Mouse (Mus musculus) megakaryocyte, embryonic 14.5 days (primary cell): ENCODE data around the gene Gm3776. TPM values are rescaled to one million over a fixed set of nuclear protein-coding genes. Genes with fewer than 3 reads are reported as not detected.
"Not testable (repeated sequence)": the region's sequence is repeated elsewhere in the genome, so short reads cannot be mapped to it uniquely, and the experiment has no call there.

Experiments
- H3K27me3 ChIP-seq: replicated peaks from 2 replicates; pipeline ENCODE3; 2012; ENCODE audit warnings: inconsistent platforms
- H3K36me3 ChIP-seq: replicated peaks from 2 replicates; pipeline ENCODE3; 2012; ENCODE audit warnings: low read length, inconsistent platforms, mixed read lengths
- H3K4me1 ChIP-seq: 2 replicates; pipeline ENCODE4 v1.6.1; 2012; ENCODE audit warnings: inconsistent platforms
- H3K4me3 ChIP-seq: replicated peaks from 2 replicates; pipeline ENCODE3; 2012; ENCODE audit warnings: moderate library complexity, mild to moderate bottlenecking, inconsistent platforms
- H3K9me3 ChIP-seq: 2 replicates; pipeline ENCODE4 v1.6.1; 2012; ENCODE audit warnings: inconsistent platforms
- FLI1 ChIP-seq: IDR thresholded peaks from 2 replicates; pipeline ENCODE4 v1.6.1; 2012; ENCODE audit warnings: low read length, inconsistent platforms, mixed read lengths
- GATA1 ChIP-seq: IDR thresholded peaks from 3 replicates; pipeline ENCODE4 v1.6.1; 2012; ENCODE audit warnings: mixed read lengths, low read length, inconsistent platforms, borderline replicate concordance
- polyA plus RNA-seq: library from polyadenylated mRNA; stranded (reverse); fragments of >175 nt; gene quantifications from 2 replicates; pipeline ENCODE4 v1.2.3, GENCODE M21; 2012; ENCODE audit warnings: low replicate concordance; ENCODE audit not compliant: insufficient read depth

The Gm3776 gene
- polyA plus RNA-seq, 1 experiment, result not detected

DNA sequence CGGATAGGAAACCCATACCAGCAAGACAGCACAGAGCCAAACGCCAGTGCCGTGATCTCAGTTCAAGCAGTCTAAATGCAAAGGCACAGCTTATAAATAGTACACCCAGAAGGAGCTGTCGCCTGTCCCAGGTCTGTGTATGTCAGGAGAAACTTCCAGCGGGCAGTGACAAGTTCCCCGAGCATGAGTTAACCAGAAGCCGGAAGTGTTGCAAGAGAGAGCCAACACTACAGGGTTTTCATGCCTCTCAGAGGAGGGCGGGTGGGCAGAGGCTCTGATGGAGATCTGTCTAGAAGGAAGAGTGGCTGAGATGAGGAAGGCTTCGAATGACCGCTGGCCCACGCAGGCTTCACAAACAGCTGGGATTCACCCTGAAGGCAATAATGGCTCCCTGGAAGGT is 31.6 kb upstream of the Gm3776 start:
- Histone ChIP-seq H3K36me3 (no peaks in the 10 kb centered on the region), H3K9me3 (peaks cover 31% of the 10 kb centered on the region), H3K27me3 (peaks cover 10% of the 10 kb centered on the region), H3K4me3 (no peak overlapping the region), H3K4me1 (peaks cover 18% of the 10 kb centered on the region)
- TF ChIP-seq FLI1, result no peak
- TF ChIP-seq GATA1, result no peak

DNA sequence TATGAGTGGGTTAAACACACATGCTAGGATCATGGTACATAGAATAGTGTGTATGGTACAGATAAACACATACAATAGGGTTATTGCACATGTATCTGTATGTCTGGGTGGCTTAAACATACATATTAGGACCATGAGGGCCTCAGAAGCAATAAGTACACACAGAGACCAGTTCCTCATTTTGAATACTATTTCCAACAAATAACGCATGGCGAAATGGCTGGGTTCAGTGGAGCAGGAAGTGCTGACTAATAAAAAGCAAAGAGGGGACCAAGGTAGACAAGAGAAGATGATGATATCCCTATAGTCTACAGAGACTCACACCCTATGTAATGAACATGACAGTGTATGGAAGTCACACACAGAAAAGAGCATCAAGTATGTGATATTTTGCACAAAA is 28.8 kb upstream of the Gm3776 start:
- Histone ChIP-seq H3K4me1 (peaks cover 18% of the 10 kb centered on the region), H3K36me3 (no peaks in the 10 kb centered on the region), H3K27me3 (peaks cover 3% of the 10 kb centered on the region), H3K9me3 (peaks cover 18% of the 10 kb centered on the region), H3K4me3 (no peak overlapping the region)
- TF ChIP-seq GATA1 (no peak), FLI1 (no peak)

DNA sequence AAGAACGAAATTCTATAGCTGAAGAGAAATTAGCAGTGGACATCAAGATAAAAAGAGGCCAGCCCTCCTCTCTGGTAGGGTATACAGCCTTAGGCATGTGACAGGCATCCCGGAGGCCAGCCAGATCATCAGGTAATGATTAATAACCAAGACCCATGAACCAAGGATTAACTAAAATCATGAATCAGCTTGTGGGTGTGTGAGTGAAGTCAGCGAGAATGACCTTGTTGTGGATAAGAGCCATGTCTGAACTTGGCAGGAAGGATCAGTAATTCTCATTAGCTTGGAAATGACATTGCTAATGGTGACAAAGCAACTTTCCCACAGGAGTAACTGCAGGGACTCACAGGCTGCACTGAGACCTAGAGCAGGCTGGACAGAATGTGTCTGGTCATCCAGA is 27.3 kb upstream of the Gm3776 start:
- not testable (repeated sequence) for H3K4me3 ChIP-seq, H3K27me3 ChIP-seq, H3K9me3 ChIP-seq, H3K36me3 ChIP-seq
- H3K4me1 ChIP-seq, result peaks cover 18% of the 10 kb centered on the region

DNA sequence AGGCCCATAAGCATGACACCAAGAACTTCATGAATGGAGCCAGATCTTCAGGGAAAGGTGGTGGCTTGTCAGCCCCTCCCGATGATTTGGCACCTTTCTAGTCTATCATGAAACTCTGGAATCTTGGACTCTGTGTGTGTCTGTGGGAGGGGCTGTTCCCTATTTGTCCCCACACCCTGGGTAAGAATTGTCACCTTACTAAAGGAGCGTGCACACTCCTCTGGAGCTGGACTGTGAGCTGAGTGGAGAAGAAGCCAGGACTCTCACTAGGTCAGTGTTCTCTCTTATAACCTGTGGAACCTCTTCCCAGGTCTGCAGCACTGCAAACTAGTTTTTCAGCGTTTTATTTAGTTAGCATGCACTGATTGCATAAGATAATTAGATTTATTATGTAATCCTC is 26.5 kb upstream of the Gm3776 start, which contains the start of gene Gsta1:
Gsta1 (plus strand) TSS at position 196 of the 400 bp plus-strand sequence.
- H3K36me3 ChIP-seq, H3K4me3 ChIP-seq, H3K9me3 ChIP-seq, H3K27me3 ChIP-seq: not testable (repeated sequence)
- H3K4me1 ChIP-seq, result peaks cover 18% of the 10 kb centered on the region

DNA sequence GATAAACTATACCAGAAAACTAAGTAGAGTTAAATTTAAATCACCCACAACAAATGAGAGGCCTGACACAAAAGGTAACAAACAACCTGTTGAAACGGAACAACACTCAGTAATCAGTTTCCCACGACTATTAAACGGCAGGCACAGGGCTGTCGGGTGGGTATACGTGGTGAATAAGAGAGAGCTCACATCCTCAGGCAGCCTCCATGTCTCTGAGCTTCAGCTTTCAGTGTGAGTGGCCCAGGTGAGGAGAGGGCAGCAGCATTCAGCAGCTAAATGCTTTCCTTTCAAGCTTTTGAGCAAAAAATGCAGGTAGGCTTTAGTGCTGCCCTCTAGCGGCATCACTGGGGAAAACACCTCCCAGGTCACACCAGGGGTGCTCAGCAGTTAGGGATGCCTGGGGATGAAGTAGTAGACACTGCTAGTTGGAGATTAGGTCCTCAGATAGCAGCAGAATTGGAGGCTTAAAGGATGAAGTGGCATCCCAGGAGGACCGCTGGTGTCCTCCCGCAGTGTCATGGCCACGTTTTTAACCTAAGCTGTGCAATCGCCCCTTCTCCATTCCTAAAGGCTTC is 23.7 kb upstream of the Gm3776 start:
- not testable (repeated sequence) for H3K9me3 ChIP-seq, H3K27me3 ChIP-seq, H3K4me3 ChIP-seq, H3K36me3 ChIP-seq
- H3K4me1 ChIP-seq, result peaks cover 14% of the 10 kb centered on the region

DNA sequence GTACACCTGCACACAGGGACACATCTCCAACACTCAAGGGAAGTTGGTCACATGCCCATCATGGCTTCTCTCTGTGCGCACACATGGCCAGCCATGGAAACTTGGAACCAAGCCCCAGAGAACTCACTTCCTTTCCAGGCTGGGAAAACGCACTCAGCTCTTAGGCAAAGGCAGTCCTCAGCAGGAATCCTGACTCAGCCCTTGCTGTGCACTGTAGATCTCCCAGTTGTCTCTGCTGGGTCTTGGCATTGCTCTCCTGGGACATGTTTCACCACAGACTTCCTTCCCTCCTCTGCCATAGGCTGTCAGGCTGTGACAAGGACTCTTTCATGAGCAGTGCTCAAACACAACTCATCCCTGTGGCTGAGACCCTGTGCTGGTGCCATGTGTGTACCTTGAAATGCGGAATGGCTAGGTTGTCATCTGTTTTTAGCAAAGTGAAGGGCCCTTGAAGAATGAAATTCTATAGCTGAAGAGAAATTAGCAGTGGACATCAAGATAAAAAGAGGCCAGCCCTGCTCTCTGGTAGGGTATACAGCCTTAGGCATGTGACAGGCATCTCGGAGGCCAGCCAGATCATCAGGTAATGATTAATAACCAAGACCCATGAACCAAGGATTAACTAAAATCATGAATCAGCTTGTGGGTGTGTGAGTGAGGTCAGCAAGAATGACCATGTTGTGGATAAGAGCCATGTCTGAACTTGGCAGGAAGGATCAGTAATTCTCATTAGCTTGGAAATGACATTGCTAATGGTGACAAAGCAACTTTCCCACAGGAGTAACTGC is 1.1 kb upstream of the Gm3776 start:
- H3K4me3 ChIP-seq, H3K9me3 ChIP-seq, H3K36me3 ChIP-seq, H3K4me1 ChIP-seq, H3K27me3 ChIP-seq: not testable (repeated sequence)

DNA sequence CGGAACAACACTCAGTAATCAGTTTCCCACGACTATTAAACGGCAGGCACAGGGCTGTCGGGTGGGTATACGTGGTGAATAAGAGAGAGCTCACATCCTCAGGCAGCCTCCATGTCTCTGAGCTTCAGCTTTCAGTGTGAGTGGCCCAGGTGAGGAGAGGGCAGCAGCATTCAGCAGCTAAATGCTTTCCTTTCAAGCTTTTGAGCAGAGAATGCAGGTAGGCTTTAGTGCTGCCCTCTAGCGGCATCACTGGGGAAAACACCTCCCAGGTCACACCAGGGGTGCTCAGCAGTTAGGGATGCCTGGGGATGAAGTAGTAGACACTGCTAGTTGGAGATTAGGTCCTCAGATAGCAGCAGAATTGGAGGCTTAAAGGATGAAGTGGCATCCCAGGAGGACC is 2.8 kb downstream of the Gm3776 start:
- H3K9me3 ChIP-seq, H3K4me3 ChIP-seq, H3K36me3 ChIP-seq, H3K27me3 ChIP-seq, H3K4me1 ChIP-seq: not testable (repeated sequence)

DNA sequence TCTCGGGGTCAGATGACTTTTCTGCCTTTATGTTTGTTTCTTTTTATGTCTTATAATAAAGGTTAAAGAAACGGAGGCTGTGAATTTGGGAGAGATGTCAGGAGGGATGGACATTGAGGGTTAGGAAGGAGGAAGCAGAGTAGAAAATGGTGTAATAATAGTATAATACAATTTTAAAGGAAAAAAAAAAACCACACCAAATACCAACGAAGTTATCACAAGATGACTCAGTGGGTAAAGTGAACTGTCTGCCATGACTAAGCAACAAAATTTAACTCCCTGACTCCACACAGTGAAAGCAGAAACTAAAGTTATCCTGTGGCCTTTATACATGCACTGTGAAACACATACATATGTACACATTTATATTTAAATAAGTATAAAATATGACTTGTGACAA is 14.0 kb downstream of the Gm3776 start:
- not testable (repeated sequence) for H3K27me3 ChIP-seq, H3K9me3 ChIP-seq, H3K36me3 ChIP-seq, H3K4me3 ChIP-seq, H3K4me1 ChIP-seq

DNA sequence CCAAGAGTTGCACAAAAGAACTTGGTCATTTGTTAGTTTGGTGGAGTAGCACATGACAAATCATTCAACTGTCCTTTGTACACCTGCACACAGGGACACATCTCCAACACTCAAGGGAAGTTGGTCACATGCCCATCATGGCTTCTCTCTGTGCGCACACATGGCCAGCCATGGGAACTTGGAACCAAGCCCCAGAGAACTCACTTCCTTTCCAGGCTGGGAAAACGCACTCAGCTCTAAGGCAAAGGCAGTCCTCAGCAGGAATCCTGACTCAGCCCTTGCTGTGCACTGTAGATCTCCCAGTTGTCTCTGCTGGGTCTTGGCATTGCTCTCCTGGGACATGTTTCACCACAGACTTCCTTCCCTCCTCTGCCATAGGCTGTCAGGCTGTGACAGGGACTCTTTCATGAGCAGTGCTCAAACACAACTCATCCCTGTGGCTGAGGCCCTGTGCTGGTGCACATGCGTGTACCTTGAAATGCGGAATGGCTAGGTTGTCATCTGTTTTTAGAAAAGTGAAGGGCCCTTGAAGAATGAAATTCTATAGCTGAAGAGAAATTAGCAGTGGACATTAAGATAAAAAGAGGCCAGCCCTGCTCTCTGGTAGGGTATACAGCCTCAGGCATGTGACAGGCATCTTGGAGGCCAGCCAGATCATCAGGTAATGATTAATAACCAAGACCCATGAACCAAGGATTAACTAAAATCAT is 25.2 kb downstream of the Gm3776 start:
- not testable (repeated sequence) for H3K4me3 ChIP-seq, H3K27me3 ChIP-seq, H3K36me3 ChIP-seq, H3K9me3 ChIP-seq, H3K4me1 ChIP-seq

DNA sequence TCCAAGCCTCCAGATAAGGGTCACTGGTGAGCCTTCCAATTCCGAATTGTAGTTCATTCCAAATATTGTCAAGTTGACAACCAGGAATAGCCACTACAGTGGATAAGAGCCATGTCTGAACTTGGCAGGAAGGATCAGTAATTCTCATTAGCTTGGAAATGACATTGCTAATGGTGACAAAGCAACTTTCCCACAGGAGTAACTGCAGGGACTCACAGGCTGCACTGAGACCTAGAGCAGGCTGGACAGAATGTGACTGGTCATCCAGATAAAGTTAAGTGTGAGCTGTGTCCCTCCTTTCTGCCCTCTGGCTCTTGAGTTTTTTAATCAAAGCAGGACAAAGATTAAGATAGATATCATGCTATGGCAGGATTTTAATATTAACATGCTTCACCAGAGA is 32.1 kb downstream of the Gm3776 start:
- H3K9me3 ChIP-seq, H3K4me3 ChIP-seq, H3K36me3 ChIP-seq, H3K4me1 ChIP-seq, H3K27me3 ChIP-seq: not testable (repeated sequence)

DNA sequence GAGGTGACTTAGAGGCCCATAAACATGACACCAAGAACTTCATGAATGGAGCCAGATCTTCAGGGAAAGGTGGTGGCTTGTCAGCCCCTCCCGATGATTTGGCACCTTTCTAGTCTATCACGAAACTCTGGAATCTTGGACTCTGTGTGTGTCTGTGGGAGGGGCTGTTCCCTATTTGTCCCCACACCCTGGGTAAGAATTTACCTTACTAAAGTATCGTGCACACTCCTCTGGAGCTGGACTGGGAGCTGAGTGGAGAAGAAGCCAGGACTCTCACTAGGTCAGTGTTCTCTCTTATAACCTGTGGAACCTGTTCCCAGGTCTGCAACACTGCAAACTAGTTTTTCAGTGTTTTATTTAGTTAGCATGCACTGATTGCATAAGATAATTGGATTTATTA is 32.8 kb downstream of the Gm3776 start, which contains the start of gene Gm10639:
Gm10639 (plus strand) TSS at position 201 of the 400 bp plus-strand sequence.
- not testable (repeated sequence) for H3K4me1 ChIP-seq, H3K4me3 ChIP-seq, H3K9me3 ChIP-seq, H3K27me3 ChIP-seq, H3K36me3 ChIP-seq

DNA sequence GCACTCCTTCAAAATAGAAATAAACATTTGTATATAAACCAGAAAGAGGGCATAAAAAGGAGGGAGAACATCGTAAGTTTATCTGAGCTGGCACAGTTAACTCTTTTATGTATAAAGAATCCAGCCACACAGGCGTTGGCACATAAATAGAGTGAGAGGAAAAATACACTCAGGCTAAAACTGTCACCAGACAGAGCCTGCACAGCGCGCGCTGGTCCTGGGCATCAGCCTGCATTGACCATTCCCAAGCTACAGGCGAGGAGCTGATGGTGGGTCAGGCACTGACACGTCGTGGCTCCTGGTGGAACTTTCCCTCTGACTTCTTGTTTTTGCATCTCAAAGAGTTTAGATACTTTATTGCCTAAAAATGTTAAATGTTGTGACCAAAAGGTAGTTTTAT is 35.5 kb downstream of the Gm3776 start:
- H3K4me3 ChIP-seq, H3K9me3 ChIP-seq, H3K27me3 ChIP-seq, H3K36me3 ChIP-seq: not testable (repeated sequence)
- H3K4me1 ChIP-seq, result peaks cover 13% of the 10 kb centered on the region

DNA sequence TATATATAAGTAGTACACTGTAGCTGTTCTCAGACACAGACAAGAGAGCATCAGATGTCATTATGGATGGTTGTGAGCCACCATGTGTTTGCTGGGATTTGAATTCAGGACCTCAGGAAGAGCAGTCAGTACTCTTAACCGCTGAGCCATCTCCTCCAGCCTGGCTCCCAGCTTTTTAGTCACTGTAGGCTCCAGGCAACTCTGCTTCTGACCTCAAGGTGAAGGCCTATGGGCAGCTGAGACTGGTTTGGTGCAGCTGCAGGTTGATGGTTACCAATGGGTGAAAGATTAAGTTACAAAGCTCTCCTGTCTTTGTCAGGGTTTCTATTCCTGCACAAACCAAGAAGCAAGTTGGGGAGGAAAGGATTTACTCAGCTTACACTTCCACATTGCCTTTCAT is 36.8 kb downstream of the Gm3776 start:
- not testable (repeated sequence) for H3K9me3 ChIP-seq, H3K27me3 ChIP-seq, H3K36me3 ChIP-seq, H3K4me3 ChIP-seq
- peaks cover 13% of the 10 kb centered on the region for H3K4me1 ChIP-seq

DNA sequence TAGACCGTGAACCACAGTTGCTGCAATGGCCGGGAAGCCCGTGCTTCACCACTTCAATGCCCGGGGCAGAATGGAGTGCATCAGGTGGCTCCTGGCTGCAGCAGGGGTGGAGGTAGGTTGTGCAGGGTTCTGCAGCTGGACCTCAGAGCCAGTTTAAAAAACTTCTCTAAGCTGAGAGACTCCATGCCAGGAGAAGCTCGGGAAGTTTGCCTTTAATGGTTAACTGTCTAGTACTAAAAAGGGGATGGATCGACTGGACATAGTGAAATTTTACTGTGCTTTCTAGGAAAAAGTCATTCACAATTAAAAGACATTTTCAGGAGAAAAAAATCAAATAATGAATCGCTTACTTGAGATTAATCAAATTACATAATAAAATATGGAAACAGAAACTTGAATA is 37.9 kb downstream of the Gm3776 start:
- H3K9me3 ChIP-seq, H3K27me3 ChIP-seq, H3K36me3 ChIP-seq, H3K4me3 ChIP-seq: not testable (repeated sequence)
- H3K4me1 ChIP-seq, result peaks cover 18% of the 10 kb centered on the region

DNA sequence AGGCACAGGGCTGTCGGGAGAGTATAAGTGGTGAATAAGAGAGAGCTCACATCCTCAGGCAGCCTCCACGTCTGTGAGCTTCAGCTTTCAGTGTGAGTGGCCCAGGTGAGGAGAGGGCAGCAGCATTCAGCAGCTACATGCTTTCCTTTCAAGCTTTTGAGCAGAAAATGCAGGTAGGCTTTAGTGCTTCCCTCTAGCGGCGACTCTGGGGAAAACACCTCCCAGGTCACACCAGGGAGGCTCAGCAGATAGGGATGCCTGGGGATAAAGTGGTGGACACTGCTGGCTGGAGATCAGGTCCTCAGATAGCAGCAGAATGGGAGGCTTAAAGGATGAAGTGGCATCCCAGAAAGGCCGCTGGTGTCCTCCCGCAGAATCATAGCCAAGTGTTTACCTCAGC is 39.2 kb downstream of the Gm3776 start:
- H3K36me3 ChIP-seq, H3K4me3 ChIP-seq, H3K9me3 ChIP-seq, H3K27me3 ChIP-seq: not testable (repeated sequence)
- H3K4me1 ChIP-seq, result peaks cover 20% of the 10 kb centered on the region
